ENCODE assay signal across 8 mouse cellular contexts in genomic region chr12:99096930-99097617, GRCm38 (mm10).
DNase-seq lines count a peak whose midpoint lies in the region; ATAC-seq and TF ChIP-seq lines count a peak whose summit lies in the region.

No protein-coding gene starts in this region.

- no peaks in the 10 kb centered on the region for H3K36me3 ChIP-seq in embryonic facial prominence, embryonic 12.5 days
- H3K36me3 ChIP-seq in heart, adult 2 months (ENCODE audit: control insufficient read depth, insufficient read depth, low read length): no peaks in the 10 kb centered on the region
- H3K36me3 ChIP-seq in limb, embryonic 12.5 days: no peaks in the 10 kb centered on the region
- H3K36me3 ChIP-seq in midbrain, embryonic 16.5 days (ENCODE audit: control insufficient read depth, insufficient read depth, low read length): no peaks in the 10 kb centered on the region

- 35% methylated on average over 14 of the region's 14 CpGs for WGBS in embryonic facial prominence, embryonic 12.5 days
- 14% methylated on average over 14 of the region's 14 CpGs for WGBS in heart, adult 2 months
- WGBS in limb, embryonic 12.5 days: 37% methylated on average over 14 of the region's 14 CpGs
- 36% methylated on average over 14 of the region's 14 CpGs for WGBS in midbrain, embryonic 16.5 days

- intact Hi-C loops in heart, adult 2 months (cut with DNase I): loop anchor here (1.0 to 5.0 kb wide), 11 partner anchors 55 to 1010 kb away; partner anchors contain the start of gene Foxn3

- no peak for TF ChIP-seq POLR2A in heart, adult 2 months (IDR thresholded peaks at IDR 0.05; ENCODE audit: insufficient read depth, low read depth, low read length)

- no peak overlapping the region for H3K9ac ChIP-seq in embryonic facial prominence, embryonic 12.5 days
- no peak overlapping the region for H3K9ac ChIP-seq in heart, adult 2 months (ENCODE audit: low read depth, low read length)
- no peak overlapping the region for H3K9ac ChIP-seq in limb, embryonic 12.5 days (replicated peaks)
- no peak overlapping the region for H3K9ac ChIP-seq in midbrain, embryonic 16.5 days (ENCODE audit: low read depth, low read length)

- no peaks in the 10 kb centered on the region for H3K9me3 ChIP-seq in embryonic facial prominence, embryonic 12.5 days
- H3K9me3 ChIP-seq in limb, embryonic 12.5 days: no peaks in the 10 kb centered on the region
- 0 out of 2 replicates have a peak, but pooled peaks cover under 1% of the 10 kb centered on the region for H3K9me3 ChIP-seq in midbrain, embryonic 16.5 days (replicated peaks; ENCODE audit: control insufficient read depth, low read length, poor library complexity, severe bottlenecking)

- ATAC-seq in embryonic facial prominence, embryonic 12.5 days (ENCODE audit: insufficient number of reproducible peaks, insufficient read depth, low FRiP score, low TSS enrichment): peak; percentile 80
- 0 out of 2 replicates have a peak, but pooled peaks have one; percentile 56 for ATAC-seq in limb, embryonic 12.5 days (ENCODE audit: insufficient number of reproducible peaks, insufficient read depth, low FRiP score, low TSS enrichment, low read depth)
- peak; percentile 76; the same call in 1 of the 2 replicates for ATAC-seq in midbrain, embryonic 16.5 days

- H3K27me3 ChIP-seq in embryonic facial prominence, embryonic 12.5 days: no peaks in the 10 kb centered on the region
- H3K27me3 ChIP-seq in heart, adult 2 months (ENCODE audit: control insufficient read depth, insufficient read depth, low read length): no peaks in the 10 kb centered on the region
- no peaks in the 10 kb centered on the region for H3K27me3 ChIP-seq in limb, embryonic 12.5 days
- H3K27me3 ChIP-seq in midbrain, embryonic 16.5 days (ENCODE audit: control insufficient read depth, insufficient read depth, low read depth, low read length): no peaks in the 10 kb centered on the region; the same call in 1 of the 2 replicates

- no peaks in the 10 kb centered on the region; the same call in 1 of the 2 replicates for H3K4me1 ChIP-seq in embryonic facial prominence, embryonic 12.5 days
- no peaks in the 10 kb centered on the region for H3K4me1 ChIP-seq in heart, adult 2 months (ENCODE audit: control insufficient read depth, insufficient read depth, low read length)
- H3K4me1 ChIP-seq in limb, embryonic 12.5 days (replicated peaks): no peaks in the 10 kb centered on the region
- no peaks in the 10 kb centered on the region for H3K4me1 ChIP-seq in midbrain, embryonic 16.5 days (ENCODE audit: control insufficient read depth, insufficient read depth, low read length)

- H3K27ac ChIP-seq in embryonic facial prominence, embryonic 12.5 days: no peak overlapping the region
- peak overlapping the region; percentile 88 for H3K27ac ChIP-seq in heart, adult 2 months
- no peak overlapping the region for H3K27ac ChIP-seq in limb, embryonic 12.5 days
- H3K27ac ChIP-seq in midbrain, embryonic 16.5 days (ENCODE audit: low read length): no peak overlapping the region

- TF ChIP-seq CTCF in heart, adult 2 months (IDR thresholded peaks at IDR 0.05): peak; percentile 95; the same call in 1 of the 2 replicates

- no peak overlapping the region for H3K4me3 ChIP-seq in embryonic facial prominence, embryonic 12.5 days
- peak overlapping the region; percentile 26 for H3K4me3 ChIP-seq in heart, adult 2 months
- H3K4me3 ChIP-seq in limb, embryonic 12.5 days (replicated peaks): no peak overlapping the region
- no peak overlapping the region for H3K4me3 ChIP-seq in midbrain, embryonic 16.5 days (ENCODE audit: low read depth, low read length)

- H3K79me2 ChIP-seq in heart, adult 2 months (replicated peaks; ENCODE audit: control insufficient read depth, insufficient read depth, low read length): no peaks in the 10 kb centered on the region

- H3K4me2 ChIP-seq in embryonic facial prominence, embryonic 12.5 days (replicated peaks): no peak overlapping the region
- H3K4me2 ChIP-seq in limb, embryonic 12.5 days: no peak overlapping the region
- no peak overlapping the region for H3K4me2 ChIP-seq in midbrain, embryonic 16.5 days (ENCODE audit: low read length)

- peak; percentile 63 for DNase-seq in 3134 (ENCODE audit: extremely low read depth, insufficient read length, low spot score)
- peak; percentile 82 to 86 for DNase-seq in adrenal gland, postnatal 36 days
- peak; percentile 79 to 81 for DNase-seq in heart, adult 2 months
- DNase-seq in kidney, adult 8-10 months: peak; percentile 68 to 87
- peak; percentile 20 to 63 for DNase-seq in spleen, postnatal 14 days (ENCODE audit: low spot score in 2 of 2)

- 0 out of 2 replicates have a peak, but pooled peaks have one; percentile 33 for TF ChIP-seq EP300 in heart, adult 2 months (IDR thresholded peaks at IDR 0.05; ENCODE audit: insufficient read depth, low read depth, low read length)
